Mouse (Mus musculus) gastrocnemius, adult 2 months (tissue): ENCODE data around the gene OR5BS1P. TPM values are rescaled to one million over a fixed set of nuclear protein-coding genes. Genes with fewer than 3 reads are reported as not detected.
"Not testable (repeated sequence)": the region's sequence is repeated elsewhere in the genome, so short reads cannot be mapped to it uniquely, and the experiment has no call there.

Source experiments
- DNase-seq: peaks from one replicate; pipeline ENCODE4 v3.0.0; 2022
- H3K27ac ChIP-seq: fragments of 200-600 bp; 2 replicates; pipeline ENCODE4 v1.8.1; 2022; ENCODE audit warnings: mild to moderate bottlenecking
- H3K4me3 ChIP-seq: fragments of 200-600 bp; 2 replicates; pipeline ENCODE4 v1.8.1; 2022; ENCODE audit warnings: mild to moderate bottlenecking, moderate library complexity
- CTCF ChIP-seq: fragments of 200-600 bp; IDR thresholded peaks from 2 replicates; pipeline ENCODE4 v1.8.1; 2022; ENCODE audit warnings: antibody characterized with exemption, mild to moderate bottlenecking, moderate library complexity
- intact Hi-C: fragments of 180-260 bp; cut with DNase I; formaldehyde crosslinking; loops from one replicate; pipeline ENCODE4 v1.15.1; 2025
- total RNA-seq, 2 experiments: library from RNA; stranded (reverse); gene quantifications; 2 replicates each; pipeline ENCODE4 v1.2.3; 2021

OR5BS1P gene
- total RNA-seq, 2 experiments from 2014 or later = not detected

- peak; percentile 86 for DNase-seq
- Histone ChIP-seq H3K27ac (peak overlapping the region; percentile 76), H3K4me3 (peak overlapping the region; percentile 75)
- intact Hi-C loops = loop anchor here (2.0 to 5.0 kb wide), 2 partner anchors 57 to 106 kb away; no protein-coding TSS in a partner anchor
- TF ChIP-seq CTCF = peak; percentile 71
Measured at GRCm38 (mm10) chr15:98510438-98511385, 41.0 kb downstream of the OR5BS1P start.

GRCm38 (mm10) chr15:98511386-98511928 lies 41.8 kb downstream of the OR5BS1P start:
- intact Hi-C loops = loop anchor here (2.0 to 5.0 kb wide), 2 partner anchors 56 to 105 kb away; no protein-coding TSS in a partner anchor
- Histone ChIP-seq H3K27ac (peak overlapping the region; percentile 76), H3K4me3 (peak overlapping the region; percentile 75)
- TF ChIP-seq CTCF = no peak
- no peak for DNase-seq

- H3K4me3 ChIP-seq = peak overlapping the region; percentile 28; the same call in 1 of the 2 replicates
- no peak for TF ChIP-seq CTCF
- peak overlapping the region; percentile 76 for H3K27ac ChIP-seq
- no peak for DNase-seq
- intact Hi-C loops = loop anchor here (5.0 kb wide), 1 partner anchor 55 kb away; no protein-coding TSS in a partner anchor
Measured at GRCm38 (mm10) chr15:98512232-98512631, 42.5 kb downstream of the OR5BS1P start.

GRCm38 (mm10) chr15:98512799-98513321 lies 43.2 kb downstream of the OR5BS1P start:
- TF ChIP-seq CTCF = no peak
- peak; percentile 67 for DNase-seq
- intact Hi-C loops = loop anchor here (5.0 kb wide), 1 partner anchor 54 kb away; no protein-coding TSS in a partner anchor
- H3K4me3 ChIP-seq = peak overlapping the region; percentile 28
- peak overlapping the region; percentile 76 for H3K27ac ChIP-seq

GRCm38 (mm10) chr15:98513676-98514075 lies 44.0 kb downstream of the OR5BS1P start:
- not testable (repeated sequence) for DNase-seq, H3K4me3 ChIP-seq
- peak overlapping the region; percentile 76 for H3K27ac ChIP-seq
- intact Hi-C loops = loop anchor here (5.0 kb wide), 1 partner anchor 54 kb away; no protein-coding TSS in a partner anchor

GRCm38 (mm10) chr15:98514146-98514545 lies 44.5 kb downstream of the OR5BS1P start:
- no peak for TF ChIP-seq CTCF
- Histone ChIP-seq H3K27ac (0 out of 2 replicates have a peak overlapping the region, but pooled peaks have one; percentile 20), H3K4me3 (no peak overlapping the region)
- intact Hi-C loops = loop anchor here (5.0 kb wide), 1 partner anchor 53 kb away; no protein-coding TSS in a partner anchor
- DNase-seq = no peak

GRCm38 (mm10) chr15:98514845-98515244 lies 45.1 kb downstream of the OR5BS1P start:
- not testable (repeated sequence) for DNase-seq, H3K4me3 ChIP-seq
- 0 out of 2 replicates have a peak overlapping the region, but pooled peaks have one; percentile 20 for H3K27ac ChIP-seq
- intact Hi-C loops = loop anchor here (5.0 kb wide), 1 partner anchor 52 kb away; no protein-coding TSS in a partner anchor

- TF ChIP-seq CTCF = peak; percentile 99; the same call in 1 of the 2 replicates
- Histone ChIP-seq H3K4me3 (no peak overlapping the region), H3K27ac (no peak overlapping the region; the same call in 1 of the 2 replicates)
- DNase-seq = peak; percentile 69
- intact Hi-C loops = no loop called here
Measured at GRCm38 (mm10) chr15:98517380-98518355, 48.0 kb downstream of the OR5BS1P start.

- DNase-seq = no peak
- peak overlapping the region; percentile 12; the same call in 1 of the 2 replicates for H3K27ac ChIP-seq
- H3K4me3 ChIP-seq = no peak overlapping the region
- TF ChIP-seq CTCF = no peak
- intact Hi-C loops = no loop called here
Measured at GRCm38 (mm10) chr15:98521245-98521644, 51.5 kb downstream of the OR5BS1P start.

GRCm38 (mm10) chr15:98526057-98526456 lies 56.4 kb downstream of the OR5BS1P start:
- TF ChIP-seq CTCF = no peak

GRCm38 (mm10) chr15:98527056-98527771 lies 57.5 kb downstream of the OR5BS1P start:
- Histone ChIP-seq H3K27ac (peak overlapping the region; percentile 65), H3K4me3 (no peak overlapping the region; the same call in 1 of the 2 replicates)
- DNase-seq = no peak
- intact Hi-C loops = no loop called here
- TF ChIP-seq CTCF = no peak

More at GRCm38 (mm10) chr15:98526057-98526456, 56.4 kb downstream of the OR5BS1P start:
- Histone ChIP-seq H3K4me3 (no peak overlapping the region), H3K27ac (peak overlapping the region; percentile 41)
- intact Hi-C loops = no loop called here
- no peak for DNase-seq
